Mouse (Mus musculus) gastrocnemius, postnatal 25 days (tissue): ENCODE data around the gene 2510009E07Rik. TPM values are rescaled to one million over a fixed set of nuclear protein-coding genes. Genes with fewer than 3 reads are reported as not detected.
A peak's percentile ranks its signal among the peaks of the same experiment; 100 is the strongest.
"Not testable (repeated sequence)": the region's sequence is repeated elsewhere in the genome, so short reads cannot be mapped to it uniquely, and the experiment has no call there.

ENCODE experiments used
- DNase-seq: peaks from one replicate; pipeline ENCODE4 v3.0.0; 2022
- total RNA-seq, 2 experiments: library from RNA; stranded (reverse); gene quantifications; 1 replicate in 1 of 2; 2 replicates in 1 of 2; pipeline ENCODE4 v1.2.3; 2021

2510009E07Rik gene
- total RNA-seq, 2 experiments from 2014 or later, result 23.3 to 25.0 TPM

DNA sequence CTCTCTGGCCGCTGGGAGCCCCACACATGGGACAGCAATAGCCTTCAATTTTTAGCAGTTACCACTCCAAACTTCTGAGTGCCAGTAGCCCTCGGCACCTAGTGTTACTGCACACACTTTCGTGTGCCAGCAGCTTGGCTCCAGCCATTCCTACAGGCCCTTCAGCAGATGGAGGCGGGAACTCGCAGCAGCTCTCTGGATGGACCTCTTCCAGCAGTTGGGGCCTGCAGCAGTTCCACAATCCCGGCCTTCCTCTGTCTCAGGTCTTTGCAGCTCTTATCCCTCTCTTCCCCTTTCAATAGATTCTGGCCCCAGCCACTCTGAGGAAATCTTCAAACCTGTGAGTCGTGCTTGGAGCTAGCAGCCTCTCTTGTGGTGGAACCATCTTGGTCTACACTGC lies 17.7 kb downstream of the 2510009E07Rik start:
- no peak for DNase-seq

DNA sequence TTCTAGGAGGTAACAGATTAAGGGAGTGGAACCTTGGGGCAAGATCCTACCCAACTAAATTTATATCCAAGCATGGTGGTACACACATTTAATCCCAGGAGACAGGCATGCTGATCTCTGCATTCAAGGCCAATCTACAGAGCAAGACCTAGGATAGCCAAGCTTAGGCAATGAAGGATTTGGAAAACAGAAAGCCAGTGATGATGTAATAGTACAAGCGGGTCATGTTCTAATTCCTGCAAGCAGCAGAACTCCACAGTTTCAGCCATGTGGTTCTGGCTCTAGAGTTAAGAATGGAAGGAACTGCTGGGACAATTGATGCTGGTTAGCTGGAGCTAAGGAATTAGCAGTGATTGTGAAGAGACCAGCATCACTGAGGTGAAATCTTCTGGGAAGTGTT lies 20.8 kb downstream of the 2510009E07Rik start:
- DNase-seq, result not testable (repeated sequence)

DNA sequence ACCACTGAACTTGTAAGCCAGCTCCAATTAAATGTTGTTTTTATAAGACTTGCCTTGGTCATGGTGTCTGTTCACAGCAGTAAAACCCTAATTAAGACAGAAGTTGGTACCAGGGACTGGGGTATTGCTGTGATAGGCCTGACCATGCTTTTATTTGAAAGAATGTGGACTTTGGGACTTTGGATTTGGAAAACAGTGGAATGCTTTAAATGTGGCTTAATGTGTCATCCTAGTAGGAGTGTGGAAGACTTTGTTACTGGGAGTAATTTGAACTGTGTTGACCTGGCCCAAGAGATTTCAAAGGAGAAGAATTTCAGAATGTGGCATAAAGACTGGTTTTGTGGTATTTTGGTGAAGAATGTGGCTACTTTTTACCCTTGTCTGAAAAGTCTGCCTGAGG lies 21.4 kb downstream of the 2510009E07Rik start:
- not testable (repeated sequence) for DNase-seq

DNA sequence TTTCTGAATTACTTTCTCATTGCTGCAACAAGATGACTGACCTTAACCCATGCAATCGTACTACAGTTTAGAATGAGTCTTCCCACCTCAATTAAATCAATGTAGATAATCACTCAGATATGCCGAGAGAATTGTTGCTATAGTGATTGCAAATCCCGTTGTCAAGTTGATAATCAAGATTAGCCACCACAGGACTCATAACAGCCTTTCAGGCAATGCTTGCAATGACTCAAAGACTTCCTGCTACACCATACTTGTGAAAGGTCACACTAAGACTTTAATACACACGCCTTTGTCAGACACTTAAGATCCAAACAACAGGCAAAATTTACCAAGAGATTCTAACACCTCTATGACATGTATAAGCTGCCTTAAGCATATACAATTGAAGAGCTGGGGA lies 22.6 kb downstream of the 2510009E07Rik start:
- DNase-seq, result no peak

DNA sequence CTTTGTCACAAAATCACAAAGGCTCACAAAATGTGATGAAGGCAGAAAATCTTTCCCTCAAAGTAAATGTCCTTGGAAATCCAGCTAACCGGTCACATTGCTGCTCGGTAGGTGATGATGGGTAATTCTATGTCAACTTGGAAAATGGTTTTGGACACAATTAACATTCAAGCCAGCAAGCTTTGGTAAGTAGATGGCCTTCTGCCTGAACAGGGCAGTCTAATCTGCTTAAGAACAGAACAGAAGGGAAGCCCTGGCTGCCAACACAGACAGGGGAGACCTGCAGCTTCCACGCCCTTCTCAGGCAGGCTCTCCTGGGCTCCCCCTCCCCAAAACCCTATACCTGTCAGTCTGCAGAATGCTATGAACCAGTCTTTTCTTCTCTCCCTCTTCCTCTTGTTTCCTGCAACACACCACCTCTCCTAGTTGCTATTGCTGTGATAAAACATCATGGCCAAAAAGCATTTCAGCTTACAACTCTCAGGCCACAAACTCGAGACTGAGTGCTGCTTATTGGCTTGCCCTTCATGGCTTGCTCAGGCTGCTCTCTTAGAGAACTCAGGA lies 29.0 kb downstream of the 2510009E07Rik start:
- DNase-seq, result no peak

DNA sequence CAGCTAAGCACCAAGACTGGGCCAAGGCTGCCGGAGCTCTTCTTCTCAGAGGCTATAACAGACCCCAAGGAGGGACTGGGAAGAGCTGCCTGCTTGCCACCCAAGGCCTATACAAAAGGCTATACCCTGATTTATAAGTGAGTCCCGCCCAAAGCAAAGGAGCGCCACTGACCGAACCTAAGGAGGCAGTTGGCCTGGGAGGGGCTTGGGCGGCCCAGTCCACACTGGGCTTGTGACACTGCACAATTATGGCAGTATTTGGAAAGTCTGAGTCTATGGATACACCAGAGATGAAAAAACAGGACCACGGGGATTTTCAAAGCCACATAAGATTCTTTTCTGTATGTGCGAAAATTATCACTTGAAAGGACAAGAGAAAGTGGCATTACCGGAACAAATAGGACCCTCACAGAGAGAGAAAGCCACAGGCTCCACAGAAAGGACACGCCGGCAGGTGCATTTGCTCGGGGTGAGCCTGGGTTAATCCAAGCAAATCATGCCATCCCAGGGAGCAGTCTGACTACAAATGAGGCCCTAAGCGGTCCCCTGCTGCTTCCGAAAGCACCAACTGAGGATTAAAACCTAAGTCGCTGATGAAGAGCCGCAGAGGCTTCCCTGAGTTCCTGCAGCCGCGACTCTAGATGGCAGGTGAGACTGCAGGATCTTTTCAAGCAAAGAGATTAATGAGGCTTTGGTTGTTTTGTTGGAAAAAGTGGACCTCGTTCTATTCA lies 29.7 kb downstream of the 2510009E07Rik start:
- no peak for DNase-seq

DNA sequence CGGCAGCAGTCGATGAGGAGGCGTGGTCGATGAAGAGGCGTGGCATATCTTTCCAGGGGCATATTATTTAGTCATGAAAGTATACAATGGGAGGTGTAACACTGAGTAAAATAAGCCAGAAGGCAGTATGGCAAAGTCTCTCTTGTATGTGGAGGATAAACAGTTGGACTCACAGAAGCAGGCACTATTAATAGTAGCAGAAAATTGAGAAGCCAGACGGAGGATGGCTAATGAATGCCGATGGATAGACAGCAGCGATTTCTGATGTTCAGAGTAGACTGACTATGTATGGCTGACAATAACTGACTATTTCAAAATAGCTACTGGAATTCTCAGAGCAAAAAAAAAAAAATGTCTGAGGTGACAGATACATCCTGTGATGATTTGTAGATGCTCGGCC lies 38.5 kb downstream of the 2510009E07Rik start:
- no peak for DNase-seq

DNA sequence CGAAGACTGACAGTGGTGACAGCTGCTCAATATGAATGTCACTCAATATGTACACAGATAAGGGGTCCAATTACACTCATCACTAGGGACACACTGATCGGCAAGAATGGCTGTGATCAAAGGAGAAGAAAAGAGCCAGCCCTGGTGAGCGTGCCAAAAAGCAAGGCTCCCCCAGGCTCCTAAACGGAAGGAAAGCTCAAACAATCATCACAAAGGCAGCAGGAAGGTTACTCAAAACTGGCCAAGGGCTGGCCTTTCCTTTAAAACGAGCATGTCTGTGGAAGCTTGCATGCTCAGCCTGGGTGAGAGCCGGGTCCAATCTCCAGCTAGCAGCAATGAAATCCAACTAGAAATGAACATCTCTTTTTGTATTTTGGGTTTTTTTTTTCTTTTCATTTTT lies 39.2 kb downstream of the 2510009E07Rik start:
- DNase-seq, result peak; percentile 22

DNA sequence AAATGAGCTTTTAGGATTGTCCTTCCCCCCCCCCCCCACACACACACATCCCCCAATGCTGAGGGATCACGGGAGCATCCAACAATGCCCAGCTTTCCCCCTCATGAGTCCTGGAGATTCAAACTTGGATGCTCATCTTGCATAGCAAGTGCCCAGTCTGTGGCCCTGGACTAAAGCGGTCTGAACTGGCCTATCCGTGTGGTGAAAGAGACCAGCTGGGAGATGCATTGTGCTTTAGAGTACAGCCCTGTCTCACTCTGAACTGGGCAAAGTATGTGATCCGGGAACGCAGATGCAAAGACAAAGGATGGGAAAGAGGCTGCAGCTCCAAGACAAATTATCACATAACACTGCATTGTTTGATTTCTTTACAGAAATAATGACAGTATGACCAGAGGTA lies 40.1 kb downstream of the 2510009E07Rik start:
- DNase-seq, result no peak

DNA sequence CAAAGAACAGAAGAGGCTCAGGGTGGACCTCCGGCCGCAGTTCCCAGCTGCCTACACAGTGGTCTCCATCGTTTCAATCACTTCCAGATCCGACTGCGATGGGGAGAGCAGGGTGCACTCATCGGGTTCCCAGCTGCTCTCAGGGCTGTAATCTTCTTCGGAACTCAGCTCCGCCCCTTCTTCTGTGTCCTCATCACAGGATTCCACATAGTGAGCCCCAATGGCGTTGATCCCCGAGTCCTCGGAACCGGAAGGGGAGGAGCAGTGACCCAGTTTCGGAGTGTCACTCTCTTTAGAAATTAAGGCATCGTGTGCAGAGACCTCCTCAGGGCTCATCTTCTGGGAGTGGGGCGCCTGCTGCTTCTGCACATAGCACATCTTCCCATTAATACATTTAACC lies 41.3 kb downstream of the 2510009E07Rik start:
- no peak for DNase-seq

DNA sequence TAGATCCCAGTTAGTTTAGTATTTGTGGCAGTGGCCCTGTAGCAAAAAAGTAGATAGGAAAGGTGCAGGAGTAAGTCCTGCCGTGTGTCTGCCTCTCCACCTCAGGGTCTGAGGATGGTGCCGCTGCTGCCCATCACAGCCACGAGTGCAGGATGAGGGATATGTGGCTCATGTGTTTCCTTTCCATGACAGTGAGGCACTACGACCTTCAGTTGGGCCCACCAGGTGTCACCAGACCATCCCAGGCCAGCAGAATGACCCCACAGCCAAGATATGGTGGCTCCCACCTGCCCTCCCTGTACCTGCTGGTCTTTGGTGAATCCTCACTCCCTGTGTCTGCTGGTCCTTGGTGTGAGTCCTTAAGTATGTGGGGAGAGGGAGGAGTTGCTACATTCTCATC lies 43.3 kb downstream of the 2510009E07Rik start:
- no peak for DNase-seq

DNA sequence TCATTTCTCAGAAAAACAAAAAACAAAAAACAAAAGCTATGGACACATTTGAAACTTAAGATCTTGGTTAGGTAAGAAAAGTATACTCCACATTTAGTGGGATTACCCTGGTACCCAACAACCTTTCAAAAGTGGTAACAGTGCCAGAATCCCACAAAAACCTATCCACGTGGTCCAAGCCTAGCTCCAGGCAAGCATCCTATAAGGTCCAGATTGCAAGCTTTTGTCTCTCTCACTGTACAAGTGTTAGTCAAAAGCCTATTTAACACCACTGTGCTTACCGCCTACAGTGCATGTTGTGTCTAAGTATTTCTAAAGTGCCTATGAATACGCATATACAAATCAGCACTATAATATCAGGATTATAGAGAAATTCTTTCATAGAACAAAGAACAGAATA lies 44.2 kb downstream of the 2510009E07Rik start:
- DNase-seq, result no peak

DNA sequence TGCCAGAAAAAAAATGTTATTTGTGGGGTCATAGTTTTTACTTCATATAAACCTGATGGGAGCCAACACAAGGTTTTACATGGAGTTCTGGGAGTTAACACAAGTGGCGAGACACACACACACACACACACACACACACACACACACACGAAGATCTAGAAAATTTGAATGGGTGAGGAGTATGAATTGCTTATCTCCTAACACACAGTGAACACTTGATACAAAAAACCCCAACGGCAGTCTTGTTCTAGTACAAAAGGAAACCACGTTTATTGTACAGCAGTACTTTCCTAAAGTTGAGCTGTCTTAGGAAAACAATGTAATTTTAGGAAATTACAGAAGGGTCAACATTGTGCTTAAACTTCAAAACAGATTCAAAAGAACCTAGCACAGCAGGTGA lies 45.7 kb downstream of the 2510009E07Rik start:
- DNase-seq, result no peak

DNA sequence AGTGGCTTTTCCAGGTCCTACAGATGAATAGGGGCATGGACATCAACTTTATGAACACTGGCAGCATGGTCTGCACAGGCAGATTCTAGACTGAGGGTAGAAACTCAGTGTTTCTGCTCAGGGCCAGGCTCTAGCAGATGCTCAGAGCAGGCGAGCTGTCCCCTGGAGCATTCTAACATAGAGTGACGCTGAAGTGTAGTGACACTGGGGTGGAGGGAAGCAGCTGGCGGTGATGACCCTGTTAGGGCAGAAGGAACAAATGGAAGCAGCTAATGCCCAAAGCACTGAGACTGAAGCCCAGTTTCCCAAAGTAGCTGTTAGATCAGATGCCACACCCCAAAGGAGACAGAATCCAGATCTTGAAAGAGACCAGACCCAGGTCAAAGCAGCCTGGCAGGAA lies 48.0 kb downstream of the 2510009E07Rik start:
- no peak for DNase-seq

DNA sequence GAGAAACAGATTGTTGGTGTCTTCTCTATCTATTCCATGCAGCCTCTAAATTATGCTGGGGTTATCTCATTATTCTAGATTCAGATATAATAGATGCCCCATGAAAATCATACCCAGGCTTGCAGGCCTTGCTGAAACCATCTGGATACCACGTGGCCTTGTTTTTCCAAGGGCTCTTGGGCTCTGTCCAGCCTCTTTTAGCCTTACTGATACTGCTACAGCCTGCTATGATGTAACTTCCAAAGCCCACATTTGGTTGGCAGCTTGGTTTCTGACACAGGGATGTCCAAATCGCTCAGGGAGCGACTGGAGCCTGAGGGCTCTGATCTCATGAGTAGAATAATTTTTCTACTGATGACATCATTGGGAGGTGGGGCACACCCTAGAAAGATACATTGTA lies 48.5 kb downstream of the 2510009E07Rik start:
- DNase-seq, result no peak

DNA sequence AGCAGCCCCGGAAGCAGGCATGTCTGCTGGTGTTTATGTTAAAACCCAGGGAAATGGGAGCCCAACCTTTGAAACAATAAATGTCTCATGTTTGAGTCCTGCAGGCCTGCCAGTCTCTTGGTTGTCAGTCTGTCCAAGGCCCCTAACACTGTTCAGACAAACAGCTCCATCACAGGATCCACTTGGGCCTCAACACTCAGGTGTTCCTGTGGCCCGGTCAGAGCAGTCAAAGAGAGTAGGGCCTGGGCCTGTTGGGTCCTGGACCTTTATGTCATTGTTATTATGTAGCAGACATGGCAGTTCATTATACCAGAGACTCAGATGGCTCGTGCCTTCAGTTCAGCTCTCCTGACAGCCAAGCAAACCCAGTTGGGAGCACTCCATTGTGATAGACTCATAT lies 49.9 kb downstream of the 2510009E07Rik start:
- DNase-seq, result no peak

DNA sequence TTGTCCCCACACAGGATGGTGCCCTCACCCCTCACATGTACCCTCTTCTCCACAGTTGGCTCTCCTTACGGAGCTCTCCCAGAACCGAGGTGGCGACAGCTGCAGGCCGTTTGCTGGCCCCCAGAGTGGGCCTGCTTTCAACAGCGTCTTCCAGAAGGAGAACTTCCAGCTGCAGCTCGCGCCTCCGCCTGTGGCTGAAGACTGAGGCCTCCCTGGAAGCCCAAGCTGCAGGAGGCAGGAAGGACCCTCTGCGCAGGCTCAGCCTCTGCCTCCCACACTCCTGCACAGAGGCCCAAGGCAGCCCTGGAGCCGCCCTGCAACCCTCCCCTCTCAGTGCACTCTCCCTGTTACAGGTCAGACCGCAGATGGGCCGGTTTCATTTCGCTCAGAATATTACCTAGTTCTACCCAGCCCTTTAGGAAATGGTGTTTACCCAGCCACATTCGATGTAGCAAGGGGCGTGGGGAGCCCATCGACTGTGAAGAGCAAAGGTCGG lies 50.4 kb downstream of the 2510009E07Rik start:
- DNase-seq, result peak; percentile 75

DNA sequence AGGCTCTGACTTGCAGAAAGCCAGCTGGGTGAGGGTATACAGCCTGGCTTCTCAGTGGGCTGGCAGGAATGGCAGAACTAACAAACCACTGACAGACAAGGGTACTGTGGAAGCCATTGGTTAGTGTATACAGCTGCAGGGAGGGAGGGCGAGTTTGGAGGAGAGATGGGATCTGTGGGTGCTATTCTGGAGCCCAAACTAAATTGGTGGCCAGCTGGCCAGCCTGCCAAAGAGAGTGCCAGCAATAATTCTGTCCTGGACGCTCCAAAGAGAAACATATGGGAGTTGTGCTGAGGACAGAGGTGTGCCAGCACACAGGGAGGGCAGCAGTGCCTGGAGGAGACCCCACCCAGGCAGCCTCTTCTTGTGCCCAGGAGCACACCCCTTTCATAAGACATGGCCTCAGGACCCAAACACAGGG lies 50.8 kb downstream of the 2510009E07Rik start:
- peak; percentile 13 for DNase-seq

DNA sequence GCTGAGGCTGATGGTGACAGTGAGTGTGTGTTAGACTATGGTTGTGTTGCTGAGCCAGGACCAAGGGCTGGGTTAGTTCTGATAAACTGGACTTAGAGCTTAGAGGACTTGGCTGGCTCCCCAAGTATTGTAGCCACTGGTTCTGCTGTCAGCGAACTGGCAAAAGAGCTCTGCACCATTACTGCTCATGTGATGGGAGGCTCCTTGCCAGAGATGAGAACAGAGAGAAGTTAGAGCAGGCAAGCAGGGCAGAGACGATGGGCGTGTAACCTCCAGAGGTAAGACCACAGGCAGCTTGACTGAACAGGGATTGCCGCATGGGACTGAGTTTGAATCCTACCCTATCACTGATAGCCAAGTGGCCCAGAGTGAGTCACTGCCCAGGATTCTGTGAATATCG lies 51.6 kb downstream of the 2510009E07Rik start:
- DNase-seq, result peak; percentile 51

DNA sequence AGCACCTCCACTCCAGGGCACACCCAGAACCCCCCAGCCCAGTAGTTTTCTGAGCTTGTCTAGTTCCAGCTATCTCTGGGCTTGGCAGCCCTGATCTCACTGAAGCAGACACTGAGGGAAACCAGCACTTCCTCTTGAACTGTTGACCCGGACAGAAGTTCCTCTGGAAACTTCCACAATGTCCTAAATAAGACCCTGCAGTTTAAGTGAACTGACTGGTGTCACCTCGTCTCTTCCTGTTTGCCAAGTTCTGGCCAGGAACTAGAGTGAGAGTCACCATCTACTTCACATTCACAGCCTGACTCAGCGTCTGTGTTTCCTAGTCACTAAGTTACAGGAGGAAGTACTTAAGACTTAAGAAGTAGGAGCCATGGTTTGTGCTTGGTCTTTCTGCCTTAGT lies 52.5 kb downstream of the 2510009E07Rik start:
- DNase-seq, result no peak

DNA sequence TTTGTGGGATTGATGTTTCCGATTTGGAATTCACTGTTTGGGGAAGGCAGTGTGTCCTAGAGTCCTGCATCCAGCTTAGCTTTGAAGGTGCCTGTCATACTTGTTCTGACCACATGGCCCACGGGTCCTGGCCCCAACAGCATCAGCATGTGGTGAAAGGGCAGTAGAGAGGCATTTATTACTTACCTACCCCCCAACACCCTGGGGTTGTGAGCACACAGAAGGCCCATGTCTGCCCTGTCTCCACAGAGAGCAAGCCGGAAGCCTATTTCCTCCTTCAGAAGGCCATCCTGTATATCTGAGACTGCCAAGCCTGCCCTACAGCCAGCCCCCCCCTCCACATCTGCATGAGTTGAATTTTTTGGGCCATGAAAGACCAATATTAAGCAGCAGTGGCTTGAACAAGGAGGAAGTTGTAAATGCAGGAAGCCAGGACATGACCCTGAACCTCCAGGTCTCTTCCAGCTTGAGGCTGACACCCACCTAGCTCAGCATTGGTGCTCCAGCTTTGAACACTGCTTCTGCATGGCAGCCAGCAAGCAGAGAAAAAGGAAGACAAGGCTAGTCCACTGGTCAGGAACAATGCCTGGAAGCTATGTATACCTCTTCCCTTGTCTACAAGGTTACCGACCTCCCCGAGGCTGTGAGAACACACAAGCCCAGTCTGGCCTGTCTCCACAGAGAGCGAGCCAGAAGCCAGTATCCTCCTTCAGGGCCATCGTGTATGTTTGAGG lies 53.5 kb downstream of the 2510009E07Rik start:
- no peak for DNase-seq

DNA sequence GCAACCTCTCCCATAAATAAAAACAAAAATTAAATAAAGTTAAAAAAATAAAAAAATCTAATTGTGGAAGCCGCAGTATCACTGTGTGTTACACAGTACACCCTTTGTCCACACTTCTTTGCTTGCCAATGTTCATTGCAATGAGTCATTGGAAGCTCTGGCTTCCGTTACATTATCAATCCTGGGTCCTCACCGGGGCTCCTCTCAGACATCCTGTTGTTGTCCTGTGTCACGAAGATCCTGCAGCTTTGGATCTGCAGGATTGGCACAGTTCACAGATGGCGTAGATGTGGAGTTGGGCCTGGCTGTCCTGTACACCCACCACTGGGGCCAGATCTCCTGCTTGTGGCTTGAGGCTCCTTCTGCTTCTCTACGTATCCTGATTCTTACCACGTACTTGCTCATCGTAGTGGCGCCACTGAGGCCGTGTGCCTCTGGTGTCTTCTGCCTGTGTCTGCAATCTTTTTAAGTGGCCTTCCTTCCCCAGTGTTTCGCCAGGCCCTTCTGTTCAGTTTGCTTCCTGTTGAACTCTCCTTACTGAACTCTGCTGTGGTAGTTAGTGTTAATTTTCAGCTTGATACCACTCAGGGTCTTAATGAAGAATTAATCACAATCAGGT lies 57.2 kb downstream of the 2510009E07Rik start:
- DNase-seq, result no peak
